Mouse (Mus musculus): ENCODE measurements around the gene Tmem213.

Tmem213 gene

GRCm38 (mm10) chr6:38109160-38109795, at the start of gene Tmem213:
Gene Tmem213 (plus strand): TSS chr6:38109255.
- DNase-seq (ENCODE audit: low read depth, low spot score) = no peak

DNA sequence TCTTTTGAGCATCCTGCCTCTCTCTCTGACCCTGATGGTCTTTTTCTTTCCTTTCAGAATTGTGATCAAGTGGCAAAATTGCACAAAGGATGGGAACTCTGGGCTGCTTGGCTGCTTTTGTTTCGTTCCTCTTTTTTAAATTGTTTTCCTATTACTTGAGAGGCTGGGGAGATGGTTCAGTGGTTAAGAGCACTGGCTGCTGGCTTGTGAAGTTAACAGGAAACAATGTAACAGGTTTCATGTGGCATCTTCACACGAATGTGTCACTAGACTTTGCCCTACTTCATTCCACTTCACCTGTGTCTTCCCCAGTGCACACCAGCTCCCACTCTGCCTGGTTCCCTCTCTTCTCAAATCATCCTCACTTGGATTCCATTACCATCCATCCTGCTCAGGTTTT, 44.4 kb upstream of the Tmem213 start:
- DNase-seq (ENCODE audit: low read depth, low spot score) = no peak

DNA sequence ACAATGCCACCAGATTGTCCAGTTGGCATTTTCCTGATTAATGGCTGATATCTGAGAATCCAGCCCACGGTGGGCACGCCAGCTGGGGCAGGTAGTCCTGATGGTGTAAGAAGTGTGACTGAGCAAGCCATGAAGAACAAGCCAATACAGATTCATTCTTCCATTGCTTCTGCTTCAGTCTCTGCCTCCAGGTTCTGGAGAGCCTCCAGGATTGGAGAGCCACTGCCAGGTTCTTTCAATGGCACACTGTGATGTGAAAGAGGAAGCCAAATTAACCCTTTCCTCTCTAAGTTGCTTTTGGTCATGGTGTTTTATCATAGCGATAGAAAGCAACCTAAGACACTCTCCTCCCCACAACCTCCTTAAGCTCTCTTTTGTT, 43.9 kb upstream of the Tmem213 start:
- DNase-seq (ENCODE audit: low read depth, low spot score) = no peak

- no peak for DNase-seq (ENCODE audit: low read depth, low spot score)
These were observed 43.4 kb upstream of the Tmem213 start for GRCm38 (mm10) chr6:38065501-38066122.

DNA sequence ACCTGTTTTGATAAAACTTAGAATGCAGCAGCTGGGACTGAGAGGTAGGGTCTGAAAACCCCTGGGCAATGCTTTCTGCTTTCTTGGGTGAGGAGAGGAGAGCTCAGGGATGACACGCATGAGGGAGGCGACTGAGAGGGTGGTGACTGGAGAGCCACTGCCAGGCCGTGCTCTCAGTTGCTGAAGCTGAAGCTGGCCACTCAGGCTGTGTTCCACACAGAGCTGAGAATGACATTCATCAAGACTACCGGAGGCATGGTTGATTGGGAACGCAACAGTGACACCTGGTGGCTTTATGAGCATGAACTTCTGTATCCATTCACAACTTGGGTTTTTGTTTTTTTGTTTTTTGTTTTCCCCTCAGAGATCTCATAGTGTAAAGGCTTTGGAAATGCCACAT, 42.8 kb upstream of the Tmem213 start:
- DNase-seq (ENCODE audit: low read depth, low spot score) = peak; percentile 86

GRCm38 (mm10) chr6:38071256-38071655, 37.8 kb upstream of the Tmem213 start:
- no peak for DNase-seq (ENCODE audit: low read depth, low spot score)

DNA sequence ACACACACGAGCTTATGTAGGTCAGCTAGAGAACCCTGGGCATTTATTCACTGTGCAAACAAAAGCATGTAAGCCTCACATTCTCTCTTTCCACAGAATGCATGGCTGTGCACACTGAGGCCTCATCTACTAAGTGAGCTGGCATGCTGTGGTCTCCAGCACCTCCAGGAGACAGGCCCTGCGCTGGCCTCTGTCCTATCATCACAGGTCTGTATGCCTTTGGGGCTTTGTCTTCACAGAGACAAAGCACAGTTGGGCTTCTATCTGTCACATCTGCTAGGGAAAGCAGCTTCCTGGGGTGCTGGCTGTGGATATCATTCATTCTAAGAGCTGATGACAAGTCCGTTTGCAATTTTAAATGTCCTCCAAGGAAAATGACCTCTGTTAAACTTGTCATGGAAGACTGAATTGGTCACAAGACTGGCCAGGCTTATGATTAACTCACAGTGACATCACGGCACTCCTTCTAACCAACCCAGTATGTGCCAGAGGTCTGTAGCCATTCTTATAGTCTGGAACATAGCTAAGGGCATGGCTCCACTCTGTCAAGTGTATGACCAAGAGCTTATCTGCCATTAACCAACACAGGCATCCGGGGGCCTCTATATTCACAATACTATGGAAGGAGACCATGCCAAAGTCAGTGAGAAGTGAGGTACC, 36.8 kb upstream of the Tmem213 start:
- no peak for DNase-seq (ENCODE audit: low read depth, low spot score)

DNA sequence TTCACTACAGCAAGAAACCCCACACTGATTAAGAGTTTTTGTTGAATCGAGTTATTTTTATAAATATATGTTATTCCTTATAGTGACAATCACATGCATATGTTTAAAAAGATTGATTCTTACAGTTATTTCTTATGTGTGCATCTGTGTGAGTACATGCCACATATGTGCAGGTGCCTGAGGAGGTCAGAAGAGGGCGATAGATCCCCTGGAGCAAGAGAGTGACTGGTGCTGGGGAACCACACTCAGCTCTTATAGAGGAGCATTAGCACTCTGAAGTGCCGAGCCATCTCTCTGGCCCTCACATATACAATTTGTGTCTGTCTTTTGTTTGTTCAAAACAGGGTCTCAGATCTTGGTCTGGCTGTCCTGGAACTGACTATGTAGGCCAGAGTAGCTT, 35.5 kb upstream of the Tmem213 start:
- no peak for DNase-seq (ENCODE audit: low read depth, low spot score)

DNA sequence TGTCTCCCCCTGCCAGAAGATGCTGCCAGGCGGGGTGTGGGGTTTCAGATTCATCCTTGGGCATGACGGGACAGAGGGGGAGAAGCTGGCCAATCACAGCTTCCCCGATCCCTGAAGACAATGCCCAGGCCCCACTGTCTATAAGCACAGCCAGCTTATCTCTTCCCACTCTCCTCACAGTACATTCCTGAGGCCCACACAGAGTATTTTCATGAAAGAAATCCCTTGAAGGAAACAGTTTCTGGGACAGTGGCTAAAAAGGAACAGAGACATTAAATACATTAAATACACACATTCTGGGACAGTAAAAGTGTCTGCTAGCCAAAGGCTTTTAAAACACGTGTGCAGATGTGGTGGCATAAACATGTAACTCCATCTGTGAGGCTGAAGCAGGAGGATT, 28.7 kb upstream of the Tmem213 start:
- no peak for DNase-seq (ENCODE audit: low read depth, low spot score)

DNA sequence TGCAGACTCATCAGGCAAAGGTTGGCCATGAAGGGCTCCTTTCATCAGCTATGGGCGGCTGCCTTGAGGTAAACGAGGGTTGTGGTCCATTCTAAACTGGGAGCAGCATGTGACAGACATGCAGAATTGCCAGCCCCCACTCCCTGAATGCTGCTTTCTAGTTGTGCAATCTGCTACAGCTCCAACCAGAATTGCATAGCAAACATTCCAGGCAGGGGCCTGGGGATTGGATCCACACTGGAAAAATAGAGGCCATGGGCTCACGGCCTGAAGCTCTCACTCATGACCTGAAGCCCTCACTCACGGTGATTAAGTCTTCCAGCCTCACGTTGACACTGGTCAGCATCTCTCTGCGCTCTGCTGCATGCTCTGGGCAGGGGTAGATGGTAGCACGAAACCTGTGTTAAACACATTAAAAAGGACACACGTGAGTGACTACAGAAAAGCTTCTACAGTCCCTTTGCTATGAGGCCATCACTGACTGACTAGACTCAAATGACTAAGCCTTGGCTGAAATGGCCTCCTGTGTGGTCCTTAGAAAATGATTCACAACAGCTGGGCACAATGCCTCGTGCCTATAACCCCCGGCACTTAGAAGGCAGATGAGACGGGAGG, 27.2 kb upstream of the Tmem213 start:
- DNase-seq (ENCODE audit: low read depth, low spot score) = no peak

DNA sequence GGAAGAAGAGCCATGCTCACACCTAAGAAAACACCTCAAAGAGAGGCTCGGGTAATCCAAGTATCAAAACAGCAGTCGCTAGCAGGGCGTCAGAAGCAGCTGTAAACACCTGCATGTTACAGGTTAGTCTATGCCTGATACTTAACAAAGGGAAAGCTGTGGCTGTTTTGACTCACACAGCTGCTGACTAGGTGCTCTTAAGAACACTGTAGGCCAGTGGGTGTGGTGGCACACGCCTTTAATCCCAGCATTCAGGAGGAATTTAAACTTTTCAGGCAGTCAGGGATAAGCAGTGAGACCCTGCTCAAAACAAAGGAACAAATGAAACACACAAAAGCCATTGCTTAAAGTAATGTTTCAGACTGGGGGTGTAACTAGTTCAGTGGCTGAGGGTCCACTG, 25.9 kb upstream of the Tmem213 start:
- DNase-seq (ENCODE audit: low read depth, low spot score) = no peak

- no peak for DNase-seq (ENCODE audit: low read depth, low spot score)
These were observed 21.6 kb upstream of the Tmem213 start for GRCm38 (mm10) chr6:38087242-38088026.

GRCm38 (mm10) chr6:38092539-38092938, 16.5 kb upstream of the Tmem213 start:
- DNase-seq (ENCODE audit: low read depth, low spot score) = no peak

- no peak for DNase-seq (ENCODE audit: low read depth, low spot score)
These were observed 14.4 kb upstream of the Tmem213 start for GRCm38 (mm10) chr6:38094701-38095100.

- no peak for DNase-seq (ENCODE audit: low read depth, low spot score)
These were observed 12.1 kb upstream of the Tmem213 start for GRCm38 (mm10) chr6:38096961-38097370.

DNA sequence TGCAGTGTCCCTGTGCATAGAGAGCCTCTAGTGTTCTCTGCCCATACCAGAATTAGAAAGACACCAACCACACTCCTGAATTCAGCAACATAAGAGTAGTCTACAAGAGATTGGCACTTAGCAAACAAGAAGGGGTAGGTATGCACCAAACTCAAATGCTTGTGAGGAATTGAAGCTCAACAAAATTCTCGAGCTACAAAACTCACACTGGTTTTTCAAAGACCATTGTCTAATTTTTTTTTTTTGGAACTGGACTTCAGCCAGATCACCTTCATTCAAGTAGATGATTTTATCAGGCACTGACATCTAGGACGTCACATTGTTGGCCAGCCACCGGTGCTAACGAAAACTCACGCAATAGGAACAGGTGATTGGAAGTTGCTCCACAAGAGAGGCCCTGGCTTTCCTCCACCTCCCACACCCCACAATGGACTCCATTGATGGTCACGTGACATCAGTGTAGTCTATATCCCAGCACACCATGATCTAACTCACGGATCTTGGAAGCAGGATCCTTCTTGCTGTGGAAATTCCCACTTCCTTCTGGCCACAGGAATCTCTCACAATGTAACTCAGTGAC, 6.7 kb upstream of the Tmem213 start:
- no peak for DNase-seq (ENCODE audit: low read depth, low spot score)

- DNase-seq (ENCODE audit: low read depth, low spot score) = no peak
These were observed 5.3 kb upstream of the Tmem213 start for GRCm38 (mm10) chr6:38103775-38104174.

- DNase-seq (ENCODE audit: low read depth, low spot score) = no peak
These were observed 3.1 kb upstream of the Tmem213 start for GRCm38 (mm10) chr6:38105924-38106323.

DNA sequence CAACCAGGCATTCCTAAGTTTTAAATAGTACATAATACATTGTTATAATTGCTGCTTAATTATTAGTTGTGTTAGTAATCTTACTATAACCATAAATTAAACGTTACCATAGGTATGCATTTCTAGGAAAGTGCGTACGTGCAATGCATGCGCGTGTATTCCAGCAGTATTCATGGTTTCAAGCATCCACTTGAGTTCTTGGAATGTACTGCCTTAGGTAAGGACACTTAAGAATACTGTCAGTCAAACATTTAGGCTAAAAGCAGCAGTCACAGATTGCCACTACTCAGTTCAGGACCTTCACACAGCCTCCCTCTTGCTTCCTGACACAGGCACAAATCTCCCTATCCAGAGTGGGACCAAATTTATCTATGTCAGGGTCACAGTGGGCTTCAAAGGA, 606 bp upstream of the Tmem213 start:
- no peak for DNase-seq (ENCODE audit: low read depth, low spot score)

DNA sequence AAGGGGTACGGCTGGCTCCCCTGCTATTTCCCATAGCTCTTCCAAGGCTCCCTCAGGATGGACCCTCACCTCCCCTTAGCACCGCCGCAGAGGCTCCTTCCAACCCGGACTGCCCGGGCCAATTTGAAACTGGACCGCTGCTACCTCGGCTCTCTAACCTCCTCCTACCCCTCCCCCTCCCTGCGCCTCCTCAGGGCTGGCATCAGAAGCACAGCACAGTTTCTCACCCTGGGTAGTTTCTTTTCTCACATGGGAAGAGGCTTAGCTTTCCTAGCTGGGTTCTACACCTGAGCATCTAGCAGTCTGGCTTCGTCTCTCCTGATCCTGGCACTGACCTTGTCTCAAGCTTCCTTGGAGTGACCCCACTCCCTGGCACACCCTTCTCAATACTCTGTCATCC, 816 bp downstream of the Tmem213 start:
- no peak for DNase-seq (ENCODE audit: low read depth, low spot score)

DNA sequence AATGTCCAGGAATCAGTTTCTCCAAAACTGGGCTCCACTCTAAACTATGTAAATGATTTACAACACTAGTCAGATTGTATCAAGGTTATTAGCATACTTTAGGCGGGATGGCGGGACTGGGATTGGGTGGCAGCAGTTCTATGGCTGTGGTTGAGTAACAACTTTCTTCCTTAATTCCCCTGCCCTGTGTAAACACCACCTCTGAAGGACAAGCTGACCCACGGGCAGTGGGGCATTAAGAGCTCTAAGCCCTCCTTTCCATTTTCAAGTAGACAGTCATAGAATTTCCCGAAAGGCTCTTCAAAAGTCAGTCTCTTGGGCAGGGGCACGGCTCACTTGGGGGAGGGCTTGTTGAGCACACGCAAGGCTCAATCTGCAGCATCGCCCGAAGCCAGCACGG, 1.8 kb downstream of the Tmem213 start:
- DNase-seq (ENCODE audit: low read depth, low spot score) = no peak

Data from forelimb bud, embryonic 11.5 days (tissue).